Mouse (Mus musculus) MEL (cell line): Measurements from ENCODE around the gene Crlf3. TPM values are rescaled to one million over a fixed set of nuclear protein-coding genes. Genes with fewer than 3 reads are reported as not detected.

Experiments used
- DNase-seq: peaks from one replicate; pipeline ENCODE4 v3.0.0; 2011; ENCODE audit warnings: low read depth, low spot score
- H3K27ac ChIP-seq: 2 replicates; pipeline ENCODE4 v1.5.1; 2012; ENCODE audit warnings: low read depth, mild to moderate bottlenecking, control low read depth, low read length, moderate library complexity; ENCODE audit not compliant: control insufficient read depth
- H3K27me3 ChIP-seq, 2 experiments: fragments of 150-350 bp in 1 of 2; sonication (generic) in 1 of 2; 2 replicates each; pipeline ENCODE4 v1.6.1; 2012; ENCODE audit warnings: low read length in 2 of 2, mild to moderate bottlenecking in 2 of 2, improper control_type of control experiment in 1 of 2, moderate library complexity in 1 of 2; ENCODE audit not compliant: insufficient read depth in 2 of 2, control insufficient read depth in 1 of 2
- H3K36me3 ChIP-seq, 2 experiments: 2 replicates each; pipeline ENCODE4 v1.6.1; 2012 to 2014; ENCODE audit warnings: low read length in 2 of 2, improper control_type of control experiment in 1 of 2, inconsistent platforms in 1 of 2, mild to moderate bottlenecking in 1 of 2; ENCODE audit not compliant: insufficient read depth in 2 of 2, control insufficient read depth in 1 of 2
- H3K4me1 ChIP-seq, 2 experiments: fragments of 150-350 bp in 1 of 2; sonication (generic) in 1 of 2; 2 replicates each; pipeline ENCODE4 v1.6.1; 2012; ENCODE audit warnings: low read length in 2 of 2, improper control_type of control experiment in 1 of 2, mild to moderate bottlenecking in 1 of 2; ENCODE audit not compliant: insufficient read depth in 2 of 2, control insufficient read depth in 1 of 2
- H3K4me3 ChIP-seq, 2 experiments: fragments of 150-350 bp in 1 of 2; sonication (generic) in 1 of 2; 2 replicates each; pipeline ENCODE4 v1.5.1; 2012; ENCODE audit warnings: low read depth in 2 of 2, low read length in 2 of 2, mild to moderate bottlenecking in 2 of 2, moderate library complexity in 2 of 2, control low read depth in 1 of 2, improper control_type of control experiment in 1 of 2; ENCODE audit not compliant: control insufficient read depth in 1 of 2, insufficient read depth in 1 of 2
- H3K79me2 ChIP-seq: 2 replicates; pipeline ENCODE4 v1.6.1; 2012; ENCODE audit warnings: mild to moderate bottlenecking, low read length, moderate library complexity; ENCODE audit not compliant: control insufficient read depth, poor library complexity, insufficient read depth
- H3K9ac ChIP-seq: 2 replicates; pipeline ENCODE4 v1.6.1; 2012; ENCODE audit warnings: low read depth, mild to moderate bottlenecking, control low read depth, low read length, moderate library complexity; ENCODE audit not compliant: control insufficient read depth, poor library complexity, severe bottlenecking
- H3K9me3 ChIP-seq: fragments of 150-350 bp; sonication (generic); replicated peaks from 2 replicates; pipeline ENCODE4 v1.6.1; 2012; ENCODE audit warnings: mild to moderate bottlenecking, low read length, improper control_type of control experiment, moderate library complexity; ENCODE audit not compliant: insufficient read depth
- CHD1 ChIP-seq: IDR thresholded peaks from 2 replicates; pipeline ENCODE4 v1.6.1; 2012; ENCODE audit warnings: low read depth, mild to moderate bottlenecking, inconsistent platforms, low read length, improper control_type of control experiment
- CTCF ChIP-seq, 3 experiments: IDR thresholded peaks in 2 of 3; conservative IDR thresholded peaks in 1 of 3; 2 replicates each; pipeline ENCODE4 v1.5.1; 2011 to 2012; ENCODE audit warnings: low read length in 3 of 3, low read depth in 2 of 3, mild to moderate bottlenecking in 2 of 3, improper control_type of control experiment in 1 of 3, inconsistent platforms in 1 of 3, mixed read lengths in 1 of 3, moderate library complexity in 1 of 3; ENCODE audit not compliant: control insufficient read depth in 1 of 3, insufficient read depth in 1 of 3, poor library complexity in 1 of 3, severe bottlenecking in 1 of 3
- ELF1 ChIP-seq: IDR thresholded peaks from 2 replicates; pipeline ENCODE4 v1.6.1; 2014; ENCODE audit warnings: low read depth, mild to moderate bottlenecking, inconsistent platforms, low read length, improper control_type of control experiment, moderate library complexity
- ETS1 ChIP-seq: IDR thresholded peaks from 2 replicates; pipeline ENCODE4 v1.6.1; 2012; ENCODE audit warnings: low read depth, mild to moderate bottlenecking, inconsistent platforms, low read length, improper control_type of control experiment, moderate library complexity
- GATA1 ChIP-seq: IDR thresholded peaks from 2 replicates; pipeline ENCODE4 v1.6.1; 2011; ENCODE audit warnings: low read depth, low read length, improper control_type of control experiment
- HCFC1 ChIP-seq: IDR thresholded peaks from 2 replicates; pipeline ENCODE4 v1.6.1; 2012; ENCODE audit warnings: low read depth, mild to moderate bottlenecking, inconsistent platforms, low read length, improper control_type of control experiment, moderate library complexity
- JUND ChIP-seq: IDR thresholded peaks from 2 replicates; pipeline ENCODE4 v1.6.1; 2011; ENCODE audit warnings: low read depth, mild to moderate bottlenecking, improper control_type of control experiment, low read length
- MAFK ChIP-seq: IDR thresholded peaks from 2 replicates; pipeline ENCODE4 v1.6.1; 2011; ENCODE audit warnings: low read depth, mild to moderate bottlenecking, low read length, improper control_type of control experiment, borderline replicate concordance
- MXI1 ChIP-seq: IDR thresholded peaks from 2 replicates; pipeline ENCODE4 v1.6.1; 2011; ENCODE audit warnings: mild to moderate bottlenecking, low read depth, low read length, improper control_type of control experiment
- NELFE ChIP-seq: IDR thresholded peaks from 2 replicates; pipeline ENCODE4 v1.6.1; 2011; ENCODE audit warnings: low read depth, low read length, improper control_type of control experiment
- POLR2AphosphoS2 ChIP-seq: IDR thresholded peaks from 2 replicates; pipeline ENCODE4 v1.6.1; 2011; ENCODE audit warnings: low read length, improper control_type of control experiment
- POLR2AphosphoS5 ChIP-seq: IDR thresholded peaks from 2 replicates; pipeline ENCODE4 v1.6.1; 2012; ENCODE audit warnings: low read depth, borderline replicate concordance, mild to moderate bottlenecking, inconsistent platforms, low read length, moderate library complexity, mixed read lengths
- RAD21 ChIP-seq: IDR thresholded peaks from 2 replicates; pipeline ENCODE4 v1.6.1; 2011; ENCODE audit warnings: mild to moderate bottlenecking, low read depth, low read length, improper control_type of control experiment
- RCOR1 ChIP-seq: IDR thresholded peaks from 2 replicates; pipeline ENCODE4 v1.6.1; 2012; ENCODE audit warnings: low read depth, mild to moderate bottlenecking, inconsistent platforms, low read length, improper control_type of control experiment
- SIN3A ChIP-seq: IDR thresholded peaks from 2 replicates; pipeline ENCODE4 v1.6.1; 2012; ENCODE audit warnings: low read length, improper control_type of control experiment, inconsistent platforms
- TBP ChIP-seq: IDR thresholded peaks from 2 replicates; pipeline ENCODE4 v1.8.0; 2011; ENCODE audit warnings: low read depth, low read length, improper control_type of control experiment
- USF1 ChIP-seq: IDR thresholded peaks from 2 replicates; pipeline ENCODE4 v1.6.1; 2014; ENCODE audit warnings: low read depth, mild to moderate bottlenecking, inconsistent platforms, low read length, improper control_type of control experiment, moderate library complexity
- ZNF384 ChIP-seq: IDR thresholded peaks from 2 replicates; pipeline ENCODE4 v1.6.1; 2012; ENCODE audit warnings: low read depth, mild to moderate bottlenecking, inconsistent platforms, low read length, improper control_type of control experiment
- polyA plus RNA-seq, 2 experiments: library from polyadenylated mRNA; stranded (reverse) in 1 of 2; unstranded in 1 of 2; fragments of >175 nt in 1 of 2; fragments of >200 nt in 1 of 2; gene quantifications; 2 replicates each; pipeline versions ENCODE4 v1.2.1 to v1.2.4; 2012; ENCODE audit warnings: low replicate concordance in 2 of 2, low read depth in 1 of 2; ENCODE audit not compliant: insufficient read length in 2 of 2, insufficient read depth in 1 of 2, missing spikeins in 1 of 2
- total RNA-seq: library from RNA; depleted of rRNA; stranded (reverse); fragments of 300-350 nt; gene quantifications from 2 replicates; pipeline ENCODE4 v1.2.3, GENCODE M21; 2012

Gene Crlf3
- total and polyA plus RNA-seq, 3 experiments: 71.7 to 107 TPM; not detected in 1

GRCm38 (mm10) chr11:80079751-80080150, 1.0 kb downstream of the Crlf3 start (continued):
- TF ChIP-seq HCFC1 (no peak), GATA1 (peak; percentile 100)

- Histone ChIP-seq H3K36me3 (peaks cover 0 to 50% of the 10 kb centered on the region in 2 experiments; a peak in 3 of 4 replicates), H3K27me3 (no peaks in the 10 kb centered on the region), H3K27ac (0 out of 2 replicates have a peak overlapping the region, but pooled peaks have one; percentile 8), H3K9me3 (no peaks in the 10 kb centered on the region), H3K4me3 (peak overlapping the region in 1 of 2 experiments; percentile 12; a peak in 1 of 4 replicates), H3K4me1 (peaks cover 28 to 36% of the 10 kb centered on the region in 2 experiments), H3K9ac (peak overlapping the region; percentile 21), H3K79me2 (peaks cover 48% of the 10 kb centered on the region)
- DNase-seq: no peak
- 0 out of 2 replicates have a peak, but pooled peaks have one; percentile 24 for TF ChIP-seq SIN3A
- TF ChIP-seq POLR2AphosphoS5: no peak
- TF ChIP-seq ZNF384: no peak
Observed at GRCm38 (mm10) chr11:80078831-80079230, 2.0 kb downstream of the Crlf3 start.

- TF ChIP-seq JUND (no peak), ZNF384 (peak; percentile 66)
- Histone ChIP-seq H3K79me2 (peaks cover 53% of the 10 kb centered on the region), H3K9me3 (no peaks in the 10 kb centered on the region), H3K27ac (no peak overlapping the region), H3K27me3 (no peaks in the 10 kb centered on the region), H3K36me3 (peaks cover 0 to 57% of the 10 kb centered on the region in 2 experiments; a peak in 3 of 4 replicates), H3K4me1 (peaks cover 32 to 38% of the 10 kb centered on the region in 2 experiments), H3K9ac (no peak overlapping the region), H3K4me3 (no peak overlapping the region)
- no peak for DNase-seq
Observed at GRCm38 (mm10) chr11:80077784-80078545, 2.8 kb downstream of the Crlf3 start.

- Histone ChIP-seq H3K27ac (peak overlapping the region; percentile 25; the same call in 1 of the 2 replicates), H3K4me3 (no peak overlapping the region), H3K36me3 (peaks cover 5 to 66% of the 10 kb centered on the region in 2 experiments), H3K9me3 (no peaks in the 10 kb centered on the region), H3K9ac (peak overlapping the region; percentile 16; the same call in 1 of the 2 replicates), H3K79me2 (peaks cover 67% of the 10 kb centered on the region), H3K4me1 (peaks cover 39 to 40% of the 10 kb centered on the region in 2 experiments), H3K27me3 (no peaks in the 10 kb centered on the region)
- peak; percentile 74 for DNase-seq
- TF ChIP-seq RCOR1 (peak; percentile 30; the same call in 1 of the 2 replicates), USF1 (no peak), GATA1 (0 out of 2 replicates have a peak, but pooled peaks have one; percentile 27), ELF1 (0 out of 2 replicates have a peak, but pooled peaks have one; percentile 18), NELFE (no peak), MAFK (no peak), SIN3A (peak; percentile 53; the same call in 1 of the 2 replicates), CHD1 (0 out of 2 replicates have a peak, but pooled peaks have one; percentile 80), ZNF384 (peak; percentile 55), MXI1 (peak; percentile 59), POLR2AphosphoS2 (no peak), RAD21 (no peak), ETS1 (peak; percentile 28; the same call in 1 of the 2 replicates), CTCF (IDR thresholded peaks at IDR 0.05 in 2 of 3, conservative IDR thresholded peaks at IDR 0.05 in 1 of 3; ENCODE audit: control insufficient read depth in 1 of 3, insufficient read depth in 1 of 3, low read depth in 2 of 3, low read length in 3 of 3, poor library complexity in 1 of 3, severe bottlenecking in 1 of 3) (no peak), TBP (no peak)
Observed at GRCm38 (mm10) chr11:80075608-80076277, 5.0 kb downstream of the Crlf3 start.
